Mouse (Mus musculus) brain, adult 10 weeks (tissue): ENCODE data around the gene Gpr88. TPM values are rescaled to one million over a fixed set of nuclear protein-coding genes. Genes with fewer than 3 reads are reported as not detected.

Source experiments
- polyA plus RNA-seq: library from polyadenylated mRNA; stranded (reverse); fragments of 350-450 nt; fragmentation: Illumina TruSeq; extraction: RNeasy Lipid Tissue Mini Kit (QIAGEN cat#74804); gene quantifications from one replicate; pipeline ENCODE4 v1.2.3, GENCODE M21; 2015; ENCODE audit warnings: low read depth, low replicate concordance

Gene Gpr88
- 145 TPM for polyA plus RNA-seq

GRCm38 (mm10) chr3:116253077-116253531, at the start of gene Gpr88:
Gene Gpr88, minus strand, starts transcription at chr3:116253503.

Other genes with a start within 250 kb of the Gpr88 start
- gene Slc30a7, start 246.1 kb downstream of the Gpr88 start, polyA plus RNA-seq = 7.9 TPM
- gene Extl2, start 246.0 kb downstream of the Gpr88 start, polyA plus RNA-seq = 90.9 TPM
- 23.8 TPM for gene Vcam1, start 123.8 kb downstream of the Gpr88 start, polyA plus RNA-seq
- 1.8 TPM for gene Cdc14a, start 170.5 kb upstream of the Gpr88 start, polyA plus RNA-seq